Mouse (Mus musculus) CH12.LX (cell line): ENCODE data around the gene Zfp658. TPM values are rescaled to one million over a fixed set of nuclear protein-coding genes. Genes with fewer than 3 reads are reported as not detected.

ENCODE experiments used
- DNase-seq: peaks from one replicate; pipeline ENCODE4 v3.0.0-alpha.2; 2013; ENCODE audit errors: extremely low read depth
- H3K27ac ChIP-seq: 2 replicates; pipeline ENCODE4 v1.5.1; 2012; ENCODE audit warnings: low read depth, mild to moderate bottlenecking, control low read depth, moderate library complexity; ENCODE audit not compliant: insufficient read depth
- H3K27me3 ChIP-seq: replicated peaks from 2 replicates; pipeline ENCODE3; 2012; ENCODE audit warnings: inconsistent platforms
- H3K36me3 ChIP-seq, 2 experiments: replicated peaks in 1 of 2; 2 replicates each; pipeline versions ENCODE3 to v1.6.1; 2012; ENCODE audit warnings: inconsistent platforms in 1 of 2, low read length in 1 of 2, mild to moderate bottlenecking in 1 of 2, mixed read lengths in 1 of 2, moderate library complexity in 1 of 2; ENCODE audit not compliant: control insufficient read depth in 1 of 2, insufficient read depth in 1 of 2
- H3K4me1 ChIP-seq, 2 experiments: 2 replicates each; pipeline ENCODE4 v1.6.1; 2012; ENCODE audit warnings: inconsistent platforms in 1 of 2, moderate library complexity in 1 of 2; ENCODE audit not compliant: insufficient read depth in 2 of 2, control insufficient read depth in 1 of 2
- H3K4me2 ChIP-seq: 2 replicates; pipeline ENCODE4 v1.6.1; 2012; ENCODE audit warnings: low read depth, mild to moderate bottlenecking, control low read depth; ENCODE audit not compliant: poor library complexity, insufficient read depth, severe bottlenecking
- H3K4me3 ChIP-seq, 3 experiments: fragments of 150-350 bp in 1 of 3; sonication (generic) in 1 of 3; replicated peaks in 1 of 3; 2 replicates each; pipeline versions ENCODE3 to v1.5.1; 2011 to 2012; ENCODE audit warnings: low read depth in 2 of 3, low read length in 2 of 3, mild to moderate bottlenecking in 2 of 3, moderate library complexity in 2 of 3, control low read depth in 1 of 3, improper control_type of control experiment in 1 of 3, inconsistent platforms in 1 of 3, mixed read lengths in 1 of 3; ENCODE audit not compliant: poor library complexity in 1 of 3
- H3K79me2 ChIP-seq: replicated peaks from 2 replicates; pipeline ENCODE4 v1.6.1; 2012; ENCODE audit warnings: mild to moderate bottlenecking, moderate library complexity; ENCODE audit not compliant: control insufficient read depth, poor library complexity, insufficient read depth, severe bottlenecking; ENCODE audit errors: extremely low read depth
- H3K9ac ChIP-seq: 2 replicates; pipeline ENCODE4 v1.6.1; 2012; ENCODE audit warnings: low read depth, mild to moderate bottlenecking, control low read depth, moderate library complexity; ENCODE audit not compliant: insufficient read depth
- H3K9me3 ChIP-seq: replicated peaks from 2 replicates; pipeline ENCODE3; 2012; ENCODE audit warnings: low read length, inconsistent platforms, mixed read lengths
- CTCF ChIP-seq, 2 experiments: IDR thresholded peaks in 1 of 2; conservative IDR thresholded peaks in 1 of 2; 2 replicates each; pipeline ENCODE4 v1.5.1; 2011 to 2012; ENCODE audit warnings: low read depth in 2 of 2, low read length in 2 of 2, improper control_type of control experiment in 1 of 2, inconsistent platforms in 1 of 2, mild to moderate bottlenecking in 1 of 2, moderate library complexity in 1 of 2
- E2F4 ChIP-seq: IDR thresholded peaks from 2 replicates; pipeline ENCODE4 v1.6.1; 2011; ENCODE audit warnings: low read depth, low read length, improper control_type of control experiment; ENCODE audit not compliant: insufficient replicate concordance
- ETS1 ChIP-seq: conservative IDR thresholded peaks from 2 replicates; pipeline ENCODE4 v1.6.1; 2012; ENCODE audit warnings: low read depth, mild to moderate bottlenecking, inconsistent platforms, low read length, improper control_type of control experiment, moderate library complexity
- IRF4 ChIP-seq: IDR thresholded peaks from 2 replicates; pipeline ENCODE4 v1.6.1; 2014; ENCODE audit warnings: low read depth, mild to moderate bottlenecking, inconsistent platforms, low read length, improper control_type of control experiment
- KAT2A ChIP-seq: IDR thresholded peaks from 2 replicates; pipeline ENCODE4 v1.6.1; 2012; ENCODE audit warnings: low read length, improper control_type of control experiment, inconsistent platforms; ENCODE audit not compliant: insufficient replicate concordance
- MAFK ChIP-seq: IDR thresholded peaks from 2 replicates; pipeline ENCODE4 v1.6.1; 2011; ENCODE audit warnings: low read length, improper control_type of control experiment; ENCODE audit not compliant: insufficient replicate concordance
- MAX ChIP-seq: IDR thresholded peaks from 2 replicates; pipeline ENCODE4 v1.6.1; 2011; ENCODE audit warnings: low read length, improper control_type of control experiment
- MAZ ChIP-seq: IDR thresholded peaks from 2 replicates; pipeline ENCODE4 v1.6.1; 2012; ENCODE audit warnings: low read depth, mild to moderate bottlenecking, inconsistent platforms, low read length, improper control_type of control experiment, moderate library complexity
- MEF2A ChIP-seq: IDR thresholded peaks from 2 replicates; pipeline ENCODE4 v1.6.1; 2014; ENCODE audit warnings: low read depth, mild to moderate bottlenecking, inconsistent platforms, low read length, improper control_type of control experiment, borderline replicate concordance
- MYC ChIP-seq: IDR thresholded peaks from 2 replicates; pipeline ENCODE4 v1.6.1; 2011; ENCODE audit warnings: low read depth, mild to moderate bottlenecking, improper control_type of control experiment, low read length
- NELFE ChIP-seq: IDR thresholded peaks from 2 replicates; pipeline ENCODE4 v1.6.1; 2011; ENCODE audit warnings: low read depth, low read length, improper control_type of control experiment
- NRF1 ChIP-seq: IDR thresholded peaks from 2 replicates; pipeline ENCODE4 v1.6.1; 2014; ENCODE audit warnings: low read depth, mild to moderate bottlenecking, inconsistent platforms, low read length, improper control_type of control experiment, moderate library complexity
- PAX5 ChIP-seq: IDR thresholded peaks from 2 replicates; pipeline ENCODE4 v1.6.1; 2012; ENCODE audit warnings: low read length, inconsistent platforms, mixed read lengths
- POLR2A ChIP-seq: IDR thresholded peaks from 2 replicates; pipeline ENCODE4 v1.6.1; 2011; ENCODE audit warnings: low read depth, mild to moderate bottlenecking, improper control_type of control experiment, low read length
- RAD21 ChIP-seq: IDR thresholded peaks from 2 replicates; pipeline ENCODE4 v1.6.1; 2011; ENCODE audit warnings: low read depth, mild to moderate bottlenecking, low read length, improper control_type of control experiment, moderate library complexity
- RCOR1 ChIP-seq: conservative IDR thresholded peaks from 2 replicates; pipeline ENCODE4 v1.6.1; 2012; ENCODE audit warnings: low read depth, mild to moderate bottlenecking, inconsistent platforms, low read length, improper control_type of control experiment
- SMC3 ChIP-seq: IDR thresholded peaks from 2 replicates; pipeline ENCODE4 v1.6.1; 2011; ENCODE audit warnings: low read depth, low read length, improper control_type of control experiment
- TCF12 ChIP-seq: IDR thresholded peaks from 2 replicates; pipeline ENCODE4 v1.6.1; 2014; ENCODE audit warnings: low read depth, mild to moderate bottlenecking, inconsistent platforms, low read length, improper control_type of control experiment
- UBTF ChIP-seq: IDR thresholded peaks from 2 replicates; pipeline ENCODE4 v1.6.1; 2012; ENCODE audit warnings: low read depth, mild to moderate bottlenecking, inconsistent platforms, low read length, improper control_type of control experiment, moderate library complexity
- USF1 ChIP-seq: IDR thresholded peaks from 2 replicates; pipeline ENCODE4 v1.6.1; 2014; ENCODE audit warnings: low read depth, mild to moderate bottlenecking, inconsistent platforms, low read length, improper control_type of control experiment
- USF2 ChIP-seq: conservative IDR thresholded peaks from 2 replicates; pipeline ENCODE4 v1.6.1; 2011; ENCODE audit warnings: low read depth, low read length, improper control_type of control experiment
- ZC3H11A ChIP-seq: IDR thresholded peaks from 2 replicates; pipeline ENCODE4 v1.6.1; 2012; ENCODE audit warnings: low read depth, mild to moderate bottlenecking, inconsistent platforms, low read length, improper control_type of control experiment
- ZKSCAN1 ChIP-seq: IDR thresholded peaks from 2 replicates; pipeline ENCODE4 v1.6.1; 2012; ENCODE audit warnings: low read depth, inconsistent platforms, low read length, improper control_type of control experiment, borderline replicate concordance
- ZNF384 ChIP-seq: IDR thresholded peaks from 2 replicates; pipeline ENCODE4 v1.6.1; 2012; ENCODE audit warnings: low read depth, low read length, improper control_type of control experiment, inconsistent platforms
- dilution Hi-C: fragments of 300-500 bp; cut with MboI; formaldehyde crosslinking; loops from 2 replicates; pipeline ENCODE4 v1.14.3; 2020; ENCODE audit warnings: low sequenced_read_pairs; ENCODE audit not compliant: extremely low pct_unique_long_range_greater_than_20kb, extremely low pct_ligation_motif_present
- in situ Hi-C: fragments of 300-500 bp; cut with MboI; formaldehyde crosslinking; loops from 3 replicates; pipeline ENCODE4 v1.14.3; 2019; ENCODE audit warnings: low sequenced_read_pairs, low pct_ligation_motif_present, low pct_unique_long_range_greater_than_20kb, mixed read lengths
- polyA plus RNA-seq: library from polyadenylated mRNA; unstranded; fragments of >175 nt; gene quantifications from 2 replicates; pipeline ENCODE4 v1.2.1, GENCODE M21; 2012; ENCODE audit warnings: low read depth; ENCODE audit not compliant: insufficient read length
- total RNA-seq, 2 experiments: library from RNA; depleted of rRNA; stranded (reverse); fragments of 300-350 nt in 1 of 2; fragments of >200 nt in 1 of 2; gene quantifications; 2 replicates each; pipeline ENCODE4 v1.2.3; 2012 to 2014

Gene Zfp658
- total and polyA plus RNA-seq, 3 experiments, result 2.3 to 3.3 (median 2.9) TPM

DNA sequence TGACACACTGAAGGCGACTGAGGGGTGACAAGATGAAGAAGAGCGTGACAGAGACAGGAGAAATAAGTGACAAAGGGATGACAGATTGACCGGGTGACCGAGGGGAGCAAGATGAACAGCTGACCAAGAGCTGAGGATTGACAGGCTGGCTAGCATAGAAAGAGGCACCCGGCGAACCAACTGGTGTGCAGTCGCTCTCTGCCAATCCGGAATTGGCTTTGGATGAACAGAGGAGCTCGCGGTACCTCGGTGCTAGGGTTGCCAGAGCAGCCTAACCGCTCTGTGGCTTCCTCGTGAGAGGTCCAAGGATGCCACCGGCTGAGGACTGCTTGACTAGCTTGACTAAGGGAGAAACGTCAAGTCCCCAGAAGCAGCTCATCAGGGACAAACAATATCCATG is 43.7 kb upstream of the Zfp658 start:
- no peak overlapping the region for H3K27ac ChIP-seq
- no peak for DNase-seq
- in situ Hi-C loops, result no loop called here
- H3K9ac ChIP-seq, result no peak overlapping the region
- H3K4me2 ChIP-seq, result no peak overlapping the region
- TF ChIP-seq ZKSCAN1, result no peak
- no peak for TF ChIP-seq ZC3H11A
- TF ChIP-seq TCF12, result no peak
- TF ChIP-seq E2F4, result no peak
- no peak for TF ChIP-seq MYC
- TF ChIP-seq NRF1, result no peak
- TF ChIP-seq RCOR1, result no peak
- TF ChIP-seq ETS1, result no peak
- no peak for TF ChIP-seq MAFK
- TF ChIP-seq RAD21, result no peak
- no peak for TF ChIP-seq USF2
- TF ChIP-seq NELFE, result no peak
- no peak for TF ChIP-seq KAT2A
- no peak for TF ChIP-seq POLR2A
- TF ChIP-seq IRF4, result no peak
- dilution Hi-C loops, result no loop called here
- H3K4me3 ChIP-seq, result no peak overlapping the region
- no peaks in the 10 kb centered on the region for H3K9me3 ChIP-seq
- H3K27me3 ChIP-seq, result no peaks in the 10 kb centered on the region
- no peaks in the 10 kb centered on the region for H3K4me1 ChIP-seq
- no peaks in the 10 kb centered on the region for H3K36me3 ChIP-seq
- H3K79me2 ChIP-seq, result no peaks in the 10 kb centered on the region

DNA sequence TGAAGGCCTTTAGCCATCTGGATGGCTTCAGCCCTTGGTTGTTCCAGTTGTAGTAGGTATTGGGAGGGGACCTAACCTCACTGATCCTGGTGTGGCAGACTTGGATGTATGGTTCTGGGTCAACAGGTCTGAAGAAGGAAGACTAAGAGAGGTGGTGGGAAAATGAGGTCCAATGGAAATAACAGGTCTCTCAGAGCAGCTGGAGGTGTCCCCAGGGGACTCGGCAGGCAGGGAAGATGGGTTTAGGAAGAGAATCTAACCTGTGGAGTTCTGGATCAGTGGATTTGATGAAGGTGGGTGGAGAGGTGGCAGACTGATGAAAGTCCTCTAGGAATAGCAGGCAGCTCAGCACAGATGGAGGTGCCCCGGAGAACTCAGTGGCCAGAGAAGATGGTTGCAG is 39.3 kb upstream of the Zfp658 start:
- H3K36me3 ChIP-seq, result no peaks in the 10 kb centered on the region
- DNase-seq, result no peak
- no peaks in the 10 kb centered on the region for H3K27me3 ChIP-seq
- TF ChIP-seq POLR2A (no peak), UBTF (no peak), USF1 (no peak), TCF12 (no peak), MAX (no peak), PAX5 (no peak), RCOR1 (no peak), CTCF (conservative IDR thresholded peaks at IDR 0.05 in 1 of 2, IDR thresholded peaks at IDR 0.05 in 1 of 2; ENCODE audit: low read depth in 2 of 2, low read length in 2 of 2) (no peak), MAFK (no peak), ZC3H11A (no peak), MYC (no peak), MEF2A (no peak), SMC3 (no peak), MAZ (no peak), ETS1 (no peak), ZNF384 (no peak), E2F4 (no peak)
- in situ Hi-C loops, result no loop called here
- H3K4me2 ChIP-seq, result no peak overlapping the region
- H3K4me1 ChIP-seq, result no peaks in the 10 kb centered on the region
- no peak overlapping the region for H3K4me3 ChIP-seq
- dilution Hi-C loops, result no loop called here
- no peak overlapping the region for H3K9ac ChIP-seq
- H3K9me3 ChIP-seq, result no peaks in the 10 kb centered on the region
- H3K27ac ChIP-seq, result no peak overlapping the region
- no peaks in the 10 kb centered on the region for H3K79me2 ChIP-seq
